7 mouse cellular contexts compared by ENCODE assay signal in the genomic region with DNA sequence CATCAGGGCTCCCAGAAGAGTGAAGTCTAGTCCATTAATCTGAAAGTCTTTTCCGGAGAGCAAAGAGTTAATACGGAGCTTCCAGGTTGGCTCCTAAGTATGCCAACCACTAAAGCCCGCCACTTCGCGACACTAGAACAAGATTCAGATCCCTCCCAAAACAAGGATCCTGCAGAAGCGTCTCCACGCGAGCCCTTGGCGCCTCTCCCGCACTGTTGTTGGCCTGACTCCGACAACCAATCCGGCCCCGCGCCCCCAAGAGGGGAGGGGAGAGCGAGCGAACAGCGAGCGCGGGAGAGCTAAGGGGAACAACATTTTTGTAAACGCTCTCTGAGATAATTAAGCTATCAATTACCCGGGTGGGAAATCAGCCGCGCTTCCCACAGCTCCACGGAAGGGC. TPM values are rescaled to one million over a fixed set of nuclear protein-coding genes. Genes with fewer than 3 reads are reported as not detected.
DNase-seq lines count a peak whose midpoint lies in the region; ATAC-seq and TF ChIP-seq lines count a peak whose summit lies in the region.

No protein-coding gene starts in this region.

- no peaks in the 10 kb centered on the region for H3K36me3 ChIP-seq in forebrain, embryonic 11.5 days (ENCODE audit: control insufficient read depth, insufficient read depth, low read length)
- no peaks in the 10 kb centered on the region for H3K36me3 ChIP-seq in hindbrain, postnatal 0 days (ENCODE audit: insufficient read depth, low read length)
- no peaks in the 10 kb centered on the region for H3K36me3 ChIP-seq in liver, adult 2 months (ENCODE audit: control insufficient read depth, insufficient read depth, low read length)
- H3K36me3 ChIP-seq in neural tube, embryonic 15.5 days, result no peaks in the 10 kb centered on the region

- 0 out of 2 replicates have a peak, but pooled peaks cover 3% of the 10 kb centered on the region for H3K4me1 ChIP-seq in forebrain, embryonic 11.5 days (replicated peaks; ENCODE audit: control insufficient read depth, insufficient read depth, low read length)
- 0 out of 2 replicates have a peak, but pooled peaks cover 3% of the 10 kb centered on the region for H3K4me1 ChIP-seq in hindbrain, postnatal 0 days (ENCODE audit: insufficient read depth, low read length)
- no peaks in the 10 kb centered on the region for H3K4me1 ChIP-seq in liver, adult 2 months (ENCODE audit: control insufficient read depth, insufficient read depth, low read length)
- peaks cover 28% of the 10 kb centered on the region for H3K4me1 ChIP-seq in neural tube, embryonic 15.5 days

- no peak for TF ChIP-seq CTCF in brain, embryonic 14.5 days (IDR thresholded peaks at IDR 0.05; ENCODE audit: borderline replicate concordance, extremely low read depth, insufficient read depth, insufficient read length)
- TF ChIP-seq CTCF in hindbrain, postnatal 0 days (IDR thresholded peaks at IDR 0.05; ENCODE audit: low read depth), result peak; percentile 6; the same call in 1 of the 2 replicates
- TF ChIP-seq CTCF in liver, adult 2 months (IDR thresholded peaks at IDR 0.05; ENCODE audit: low read depth, low read length), result no peak

- ATAC-seq in forebrain, embryonic 11.5 days (replicated peaks; ENCODE audit: low FRiP score), result peak; percentile 27; the same call in 1 of the 2 replicates
- ATAC-seq in hindbrain, postnatal 0 days, result peak; percentile 11; the same call in 1 of the 2 replicates
- ATAC-seq in neural tube, embryonic 15.5 days (ENCODE audit: low FRiP score), result peak; percentile 48
- no peak for ATAC-seq in megakaryocyte progenitor cell, adult 5-6 weeks (replicated peaks; ENCODE audit: poor library complexity)

- under 1% methylated on average over 24 of the region's 24 CpGs for WGBS in forebrain, embryonic 11.5 days
- WGBS in hindbrain, postnatal 0 days, result under 1% methylated on average over 24 of the region's 24 CpGs
- 3% methylated on average over 24 of the region's 24 CpGs for WGBS in liver, adult 2 months
- WGBS in neural tube, embryonic 15.5 days, result under 1% methylated on average over 24 of the region's 24 CpGs

- peak overlapping the region; percentile 87 for H3K9ac ChIP-seq in forebrain, embryonic 11.5 days (ENCODE audit: low read length)
- peak overlapping the region; percentile 73 for H3K9ac ChIP-seq in hindbrain, postnatal 0 days (replicated peaks; ENCODE audit: low read length)
- H3K9ac ChIP-seq in liver, adult 2 months (ENCODE audit: low read depth, low read length), result no peak overlapping the region
- peak overlapping the region; percentile 98 for H3K9ac ChIP-seq in neural tube, embryonic 15.5 days (replicated peaks)

- no peak overlapping the region for H3K27ac ChIP-seq in forebrain, embryonic 11.5 days (ENCODE audit: low read depth, low read length)
- peak overlapping the region; percentile 79; the same call in 1 of the 2 replicates for H3K27ac ChIP-seq in hindbrain, postnatal 0 days
- H3K27ac ChIP-seq in liver, adult 2 months (replicated peaks; ENCODE audit: insufficient read depth, low read depth, low read length), result no peak overlapping the region
- H3K27ac ChIP-seq in neural tube, embryonic 15.5 days (replicated peaks), result peak overlapping the region; percentile 58

- no peaks in the 10 kb centered on the region for H3K9me3 ChIP-seq in forebrain, embryonic 11.5 days (ENCODE audit: control insufficient read depth, low read length)
- H3K9me3 ChIP-seq in hindbrain, postnatal 0 days (ENCODE audit: low read length), result no peaks in the 10 kb centered on the region
- no peaks in the 10 kb centered on the region for H3K9me3 ChIP-seq in neural tube, embryonic 15.5 days (replicated peaks)

- H3K79me2 ChIP-seq in liver, adult 2 months (ENCODE audit: control insufficient read depth, insufficient read depth, low read length), result no peaks in the 10 kb centered on the region

- no peak for TF ChIP-seq POLR2A in brain, embryonic 14.5 days (IDR thresholded peaks at IDR 0.05; ENCODE audit: borderline replicate concordance, extremely low read depth, insufficient read depth, insufficient read length, poor library complexity, severe bottlenecking)
- no peak for TF ChIP-seq POLR2A in liver, adult 2 months (IDR thresholded peaks at IDR 0.05; ENCODE audit: extremely low read depth, insufficient read depth, low read length)

- peak overlapping the region; percentile 76 for H3K4me3 ChIP-seq in forebrain, embryonic 11.5 days (ENCODE audit: low read depth, low read length)
- peak overlapping the region; percentile 89 for H3K4me3 ChIP-seq in hindbrain, postnatal 0 days (ENCODE audit: low read length)
- H3K4me3 ChIP-seq in liver, adult 2 months (ENCODE audit: insufficient read depth, low read depth, low read length), result peak overlapping the region; percentile 30; the same call in 1 of the 2 replicates
- peak overlapping the region; percentile 88 for H3K4me3 ChIP-seq in neural tube, embryonic 15.5 days (replicated peaks)

- H3K27me3 ChIP-seq in forebrain, embryonic 11.5 days (ENCODE audit: control insufficient read depth, insufficient read depth, low read length), result peaks cover 11% of the 10 kb centered on the region
- H3K27me3 ChIP-seq in hindbrain, postnatal 0 days (ENCODE audit: insufficient read depth, low read length), result no peaks in the 10 kb centered on the region
- H3K27me3 ChIP-seq in liver, adult 2 months (ENCODE audit: control insufficient read depth, insufficient read depth, low read length), result peaks cover 9% of the 10 kb centered on the region; the same call in 1 of the 2 replicates
- H3K27me3 ChIP-seq in neural tube, embryonic 15.5 days (replicated peaks), result 0 out of 2 replicates have a peak, but pooled peaks cover 5% of the 10 kb centered on the region

- peak; percentile 50 for DNase-seq in Muller cell, postnatal 12 days (ENCODE audit: inconsistent ontology term)
- DNase-seq in brain, embryonic 14.5 days (ENCODE audit: low read depth), result peak; percentile 78
- peak; percentile 76 for DNase-seq in forebrain, embryonic 11.5 days (ENCODE audit: low spot score)
- peak; percentile 83 for DNase-seq in hindbrain, postnatal 0 days (ENCODE audit: low spot score)
- no peak for DNase-seq in liver, adult 2 months (ENCODE audit: extremely low read depth, low read depth, low spot score)

- peak overlapping the region; percentile 93 for H3K4me2 ChIP-seq in forebrain, embryonic 11.5 days (ENCODE audit: low read depth, low read length, severe bottlenecking)
- peak overlapping the region; percentile 84 for H3K4me2 ChIP-seq in hindbrain, postnatal 0 days (ENCODE audit: low read depth, low read length)
- H3K4me2 ChIP-seq in neural tube, embryonic 15.5 days, result peak overlapping the region; percentile 71

RNA-seq across cellular contexts. Expression of gene Astn2, which starts 1.8 kb away (rescaled TPM):
- 11.8 and 23.7 TPM in 2 replicates for polyA plus RNA-seq in brain, embryonic 14.5 days (2012; rRNA removed)
- polyA plus RNA-seq in forebrain, embryonic 11.5 days (2014; fragmentation: Nextera tagmentation; extraction: Ambion mirVana), result 0.94 and 1.2 TPM in 2 replicates
- total RNA-seq in hindbrain, postnatal 0 days (2014; rRNA removed), result 47.2 and 51.4 TPM in 2 replicates
- 3.0 and 3.2 TPM in 2 replicates for polyA plus RNA-seq in hindbrain, postnatal 0 days (2015; fragmentation: Nextera tagmentation; extraction: Ambion mirVana)
- 1.2 and 1.3 TPM in 2 replicates for total RNA-seq in liver, adult 2 months (2014; rRNA removed)
- 0.52 and 0.77 TPM in 2 replicates for polyA plus RNA-seq in liver, adult 2 months (2012; rRNA removed)
- polyA plus RNA-seq in neural tube, embryonic 15.5 days (2015; fragmentation: Nextera tagmentation; extraction: Ambion mirVana), result 2.5 and 3.9 TPM in 2 replicates
- total RNA-seq in megakaryocyte progenitor cell, adult 5-6 weeks (2015), result not detected in 2 replicates
- not detected in 2 replicates for total RNA-seq in megakaryocyte progenitor cell, adult 5-6 weeks (2017)

Comparison
In these comparisons a context has a peak if more than half of its experiments do, and no peak if none do; other contexts are left out.
1. H3K27ac ChIP-seq: peak in hindbrain, postnatal 0 days (single experiment) and neural tube, embryonic 15.5 days (single experiment); none in forebrain, embryonic 11.5 days (single experiment) and liver, adult 2 months (single experiment).
2. H3K4me3 ChIP-seq: peak in every context shown above with its lines; median percentile 89 in hindbrain, postnatal 0 days; 88 in neural tube, embryonic 15.5 days; 76 in forebrain, embryonic 11.5 days; 30 in liver, adult 2 months.
3. Peak in every context shown above with its lines, with median percentiles within 50 percentile points of each other: H3K4me2 ChIP-seq.